Mouse (Mus musculus) heart, embryonic 16.5 days (tissue): ENCODE results near the gene Samd15. TPM values are rescaled to one million over a fixed set of nuclear protein-coding genes. Genes with fewer than 3 reads are reported as not detected.

Experiments used
- ATAC-seq: fragments of 200-750 bp; cut with Nextera tagmentation; replicated peaks from 2 replicates; pipeline ENCODE4 v1.8.0; 2017; ENCODE audit warnings: moderate number of reproducible peaks; ENCODE audit not compliant: insufficient read depth, low FRiP score; ENCODE audit errors: extremely low read depth
- H3K27ac ChIP-seq: fragments of 300-500 bp; sonication (generic); 2 replicates; pipeline ENCODE4 v1.5.1; 2014; ENCODE audit warnings: mild to moderate bottlenecking, low read length, control low read depth, moderate library complexity
- H3K27me3 ChIP-seq: fragments of 300-500 bp; sonication (generic); 2 replicates; pipeline ENCODE4 v1.6.1; 2014; ENCODE audit warnings: low read length, mixed read lengths; ENCODE audit not compliant: control insufficient read depth, insufficient read depth
- H3K36me3 ChIP-seq: fragments of 300-500 bp; sonication (generic); 2 replicates; pipeline ENCODE4 v1.6.1; 2014; ENCODE audit not compliant: control insufficient read depth, insufficient read depth
- H3K4me1 ChIP-seq: fragments of 300-500 bp; sonication (generic); 2 replicates; pipeline ENCODE4 v1.6.1; 2014; ENCODE audit warnings: low read length, mixed read lengths; ENCODE audit not compliant: control insufficient read depth, insufficient read depth
- H3K4me2 ChIP-seq: fragments of 300-500 bp; sonication (generic); 2 replicates; pipeline ENCODE4 v1.6.1; 2014; ENCODE audit warnings: low read depth, mild to moderate bottlenecking, control low read depth, low read length
- H3K4me3 ChIP-seq: fragments of 300-500 bp; sonication (generic); 2 replicates; pipeline ENCODE4 v1.5.1; 2014; ENCODE audit warnings: mild to moderate bottlenecking, control low read depth, low read length
- H3K9ac ChIP-seq: fragments of 300-500 bp; sonication (generic); 2 replicates; pipeline ENCODE4 v1.6.1; 2014; ENCODE audit warnings: low read length, control low read depth
- H3K9me3 ChIP-seq: fragments of 300-500 bp; sonication (generic); replicated peaks from 2 replicates; pipeline ENCODE4 v1.6.1; 2016; ENCODE audit warnings: low read length; ENCODE audit not compliant: control insufficient read depth
- WGBS: fragments of 180-500 bp; shearing (Covaris S2); extraction: QIAGEN DNeasy Blood & Tissue Kit; methylation state at CpG from one replicate; pipeline ENCODE4 v1.1.7; 2014; 5-methylcytosine and 5-hydroxymethylcytosine counted together
- polyA plus RNA-seq: library from polyadenylated mRNA; unstranded; fragments of >200 nt; fragmentation: Nextera tagmentation; extraction: Ambion mirVana; gene quantifications from 2 replicates; pipeline ENCODE4 v1.2.1, GENCODE M21; 2015

Samd15 gene
- polyA plus RNA-seq, 1 experiment from 2014 or later, result 0.72 TPM

DNA sequence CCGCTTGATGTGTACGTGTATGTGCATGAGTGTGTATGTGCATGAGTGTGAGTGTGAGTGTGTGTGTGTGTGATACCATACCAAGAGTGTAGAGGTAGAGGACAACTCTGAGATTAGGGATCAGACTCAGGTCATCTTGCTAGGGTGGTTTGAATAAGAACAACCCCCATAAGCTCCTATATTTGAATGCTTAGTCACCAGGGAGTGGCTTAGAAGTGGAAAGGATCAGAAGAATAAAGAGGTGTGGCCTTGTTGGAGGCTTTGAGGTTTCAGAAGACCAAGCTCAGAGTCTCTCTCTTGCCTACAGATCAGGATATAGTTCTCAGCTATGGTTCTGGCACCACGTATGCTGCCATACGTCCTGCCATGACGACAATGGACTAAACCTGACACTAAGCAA, 57.1 kb downstream of the Samd15 start:
- Histone ChIP-seq H3K27ac (no peak overlapping the region), H3K9me3 (no peaks in the 10 kb centered on the region), H3K9ac (no peak overlapping the region), H3K4me1 (no peaks in the 10 kb centered on the region), H3K4me2 (no peak overlapping the region), H3K27me3 (no peaks in the 10 kb centered on the region), H3K4me3 (no peak overlapping the region), H3K36me3 (peaks cover 65% of the 10 kb centered on the region)
- no peak for ATAC-seq
- WGBS, result 90% methylated on average over 5 of the region's 5 CpGs

DNA sequence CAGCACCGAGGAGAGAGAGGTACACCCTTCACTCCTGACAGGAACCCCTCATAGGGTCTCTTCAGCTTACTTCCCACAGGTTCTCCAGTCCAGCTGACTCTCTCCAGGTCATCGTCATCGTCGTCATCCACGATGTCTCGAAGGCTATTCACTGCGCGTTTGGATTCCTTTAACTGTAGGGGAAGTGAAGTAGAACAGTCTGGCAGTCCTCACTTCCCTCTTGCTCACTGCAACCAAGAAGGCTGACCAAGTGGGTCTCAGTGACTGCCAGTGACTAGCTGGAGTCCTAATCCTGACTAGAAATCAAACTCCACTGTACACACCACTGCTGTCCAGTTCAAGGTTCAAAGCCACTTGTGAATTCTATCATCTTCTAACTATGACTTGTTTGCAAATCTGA, 61.0 kb downstream of the Samd15 start:
- Histone ChIP-seq H3K36me3 (peaks cover 50% of the 10 kb centered on the region), H3K27ac (no peak overlapping the region), H3K4me1 (peaks cover 3% of the 10 kb centered on the region; the same call in 1 of the 2 replicates), H3K27me3 (no peaks in the 10 kb centered on the region), H3K4me3 (no peak overlapping the region), H3K9me3 (no peaks in the 10 kb centered on the region), H3K9ac (no peak overlapping the region), H3K4me2 (no peak overlapping the region)
- ATAC-seq, result no peak
- WGBS, result 97% methylated on average over 8 of the region's 8 CpGs

Other genes with a start within 250 kb of the Samd15 start
- gene Zdhhc22, start 209.3 kb upstream of the Samd15 start, polyA plus RNA-seq, result 0.07 TPM in 2 replicates
- gene Tmem63c, start 178.4 kb upstream of the Samd15 start, polyA plus RNA-seq, result 0.11 TPM in 1 of 2 replicates, not detected in the other
- 0.50 TPM in 1 of 2 replicates, not detected in the other for gene Ngb, start 97.2 kb upstream of the Samd15 start, polyA plus RNA-seq
- gene Gstz1, start 52.6 kb upstream of the Samd15 start, polyA plus RNA-seq, result 26.7 and 32.3 TPM in 2 replicates
- 11.4 and 11.9 TPM in 2 replicates for gene Pomt2, start 51.8 kb upstream of the Samd15 start, polyA plus RNA-seq
- 1.5 and 1.8 TPM in 2 replicates for gene Tmed8, start 731 bp downstream of the Samd15 start, polyA plus RNA-seq
- gene Noxred1, start 39.0 kb downstream of the Samd15 start, polyA plus RNA-seq, result 0.52 and 0.70 TPM in 2 replicates
- gene Vipas39, start 66.5 kb downstream of the Samd15 start, polyA plus RNA-seq, result 35.2 and 37.5 TPM in 2 replicates
- 185 and 191 TPM in 2 replicates for gene Ahsa1, start 66.8 kb downstream of the Samd15 start, polyA plus RNA-seq
- gene Ism2, start 100.0 kb downstream of the Samd15 start, polyA plus RNA-seq, result 0.38 and 0.69 TPM in 2 replicates
- 68.0 and 69.8 TPM in 2 replicates for gene Sptlc2, start 188.6 kb downstream of the Samd15 start, polyA plus RNA-seq
- 217 and 223 TPM in 2 replicates for gene Slirp, start 244.2 kb downstream of the Samd15 start, polyA plus RNA-seq
- 33.9 and 37.5 TPM in 2 replicates for gene Alkbh1, start 244.3 kb downstream of the Samd15 start, polyA plus RNA-seq